Mouse (Mus musculus) bone marrow macrophage, adult 2 months (primary cell): Measurements from ENCODE around the gene Kcnc4. TPM values are rescaled to one million over a fixed set of nuclear protein-coding genes. Genes with fewer than 3 reads are reported as not detected.

Source experiments
- H3K27ac ChIP-seq: 2 replicates; pipeline ENCODE4 v1.5.1; 2012; ENCODE audit warnings: low read depth, low read length; ENCODE audit not compliant: insufficient read depth
- H3K4me1 ChIP-seq: 2 replicates; pipeline ENCODE4 v1.6.1; 2012; ENCODE audit warnings: low read length; ENCODE audit not compliant: control insufficient read depth, insufficient read depth
- H3K4me3 ChIP-seq: 2 replicates; pipeline ENCODE4 v1.5.1; 2012; ENCODE audit warnings: mild to moderate bottlenecking, low read length, moderate library complexity; ENCODE audit not compliant: insufficient read depth
- CTCF ChIP-seq: IDR thresholded peaks from 2 replicates; pipeline ENCODE4 v1.5.1; 2012; ENCODE audit warnings: low read depth, mild to moderate bottlenecking, low read length, moderate library complexity
- POLR2A ChIP-seq: IDR thresholded peaks from 2 replicates; pipeline ENCODE4 v1.6.1; 2012; ENCODE audit warnings: mild to moderate bottlenecking, low read depth, low read length, borderline replicate concordance
- polyA plus RNA-seq: library from polyadenylated mRNA; stranded (reverse); fragments of >200 nt; gene quantifications from 2 replicates; pipeline ENCODE4 v1.2.4, GENCODE M21; 2012; ENCODE audit not compliant: missing spikeins, insufficient read depth, insufficient read length

Gene Kcnc4
- polyA plus RNA-seq, 1 experiment = not detected

DNA sequence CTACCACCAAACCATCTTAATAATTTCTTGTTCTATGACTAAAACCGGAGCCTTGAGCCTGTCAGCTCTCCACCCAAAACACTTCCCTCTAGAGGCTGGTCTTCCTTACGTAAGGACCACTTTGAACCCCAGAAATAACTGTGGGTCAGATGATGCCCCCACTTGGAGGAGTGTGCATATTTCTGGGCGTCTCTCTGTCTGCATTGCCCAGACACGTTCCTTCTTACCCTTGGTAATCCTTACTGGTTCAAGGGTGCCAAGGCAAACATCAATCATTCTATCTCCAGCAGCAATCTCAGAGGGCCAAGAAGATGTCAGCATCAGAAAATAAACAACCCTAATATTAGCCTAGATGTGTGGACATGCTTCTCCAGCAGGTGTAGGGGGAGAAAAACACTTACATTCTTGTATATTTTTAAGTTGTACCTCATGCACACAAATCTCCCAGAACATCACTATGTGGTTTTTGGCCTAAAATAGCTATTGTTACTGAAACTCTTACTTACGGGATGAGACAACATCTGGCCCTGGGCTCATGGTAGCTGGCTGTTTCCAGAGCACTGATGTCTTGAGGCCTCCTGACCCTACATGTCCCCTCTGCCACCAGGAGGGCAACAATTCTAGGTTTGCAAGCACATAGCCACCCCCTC is 59.2 kb downstream of the Kcnc4 start:
- TF ChIP-seq CTCF (no peak), POLR2A (no peak)

DNA sequence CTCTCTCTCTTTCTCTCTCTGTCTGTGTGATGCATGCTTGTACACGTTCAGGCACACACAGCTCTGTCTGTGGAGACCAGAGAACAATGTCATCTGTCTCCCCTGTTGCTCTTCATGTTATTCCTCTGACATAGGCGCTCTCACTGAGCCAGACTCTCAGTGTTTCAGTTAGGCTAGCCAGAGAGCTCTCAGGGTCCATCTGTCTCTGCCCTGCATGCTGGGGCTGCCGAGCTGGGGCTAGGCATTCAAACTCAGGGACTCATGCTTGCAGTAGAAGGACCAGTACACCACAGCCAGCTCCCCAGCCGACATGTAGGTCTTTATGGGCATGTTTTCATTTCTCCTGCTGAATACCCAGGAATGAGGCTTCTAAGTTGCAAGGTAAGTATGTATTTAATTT is 68.2 kb downstream of the Kcnc4 start:
- TF ChIP-seq CTCF = no peak
- no peak for TF ChIP-seq POLR2A
- Histone ChIP-seq H3K27ac (no peak overlapping the region), H3K4me3 (no peak overlapping the region), H3K4me1 (no peaks in the 10 kb centered on the region; the same call in 1 of the 2 replicates)

More for the DNA sequence above, 59.2 kb downstream of the Kcnc4 start:
- Histone ChIP-seq H3K4me1 (no peaks in the 10 kb centered on the region), H3K27ac (no peak overlapping the region), H3K4me3 (no peak overlapping the region)

Other genes starting within 250 kb of the Kcnc4 start
- gene Cym, start 237.8 kb downstream of the Kcnc4 start, polyA plus RNA-seq = not detected in 2 replicates
- not detected in 2 replicates for gene A630076J17Rik, start 228.9 kb downstream of the Kcnc4 start, polyA plus RNA-seq
- gene Prok1, start 219.8 kb downstream of the Kcnc4 start, polyA plus RNA-seq = not detected in 2 replicates
- gene Lamtor5, start 180.7 kb downstream of the Kcnc4 start, polyA plus RNA-seq = 130 and 131 TPM in 2 replicates
- not detected in 2 replicates for gene Slc16a4, start 168.3 kb downstream of the Kcnc4 start, polyA plus RNA-seq
- 16.0 and 16.9 TPM in 2 replicates for gene Rbm15, start 125.9 kb downstream of the Kcnc4 start, polyA plus RNA-seq
- not detected in 2 replicates for gene Slc6a17, start 58.5 kb upstream of the Kcnc4 start, polyA plus RNA-seq
- not detected in 2 replicates for gene Ubl4b, start 95.5 kb upstream of the Kcnc4 start, polyA plus RNA-seq
- gene Alx3, start 135.5 kb upstream of the Kcnc4 start, polyA plus RNA-seq = not detected in 2 replicates
- gene Gm10961, start 171.8 kb upstream of the Kcnc4 start, polyA plus RNA-seq = not detected in 2 replicates
- 16.8 and 17.7 TPM in 2 replicates for gene Strip1, start 172.1 kb upstream of the Kcnc4 start, polyA plus RNA-seq
- 87.4 and 97.2 TPM in 2 replicates for gene Ahcyl1, start 237.0 kb upstream of the Kcnc4 start, polyA plus RNA-seq